Mouse (Mus musculus): ENCODE data around the gene Ptgfrn. TPM values are rescaled to one million over a fixed set of nuclear protein-coding genes. Genes with fewer than 3 reads are reported as not detected.

Ptgfrn gene
- total and polyA plus RNA-seq, 3 experiments: not detected

DNA sequence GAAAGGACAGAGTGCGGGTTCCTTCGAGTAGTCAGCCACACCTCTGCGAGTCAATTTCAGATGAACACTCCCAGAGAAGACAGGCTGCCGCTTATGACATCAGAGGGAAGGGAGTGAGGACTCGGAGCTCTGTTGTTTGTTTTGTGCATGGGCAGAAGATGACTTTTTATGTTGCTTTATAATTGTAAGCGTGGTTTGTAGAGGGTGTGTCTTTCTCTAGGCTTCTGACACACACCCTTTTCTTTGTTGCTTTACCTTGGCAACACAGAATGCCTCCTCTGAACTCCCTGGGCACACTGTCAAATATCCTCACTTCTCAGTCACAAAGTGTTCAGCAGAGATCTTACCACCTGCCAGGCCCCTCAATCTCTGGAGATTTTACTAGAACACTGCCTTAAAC lies 43.9 kb downstream of the Ptgfrn start:
- Histone ChIP-seq H3K4me3 (replicated peaks in 1 of 3; ENCODE audit: low read depth in 2 of 3, low read length in 2 of 3, poor library complexity in 1 of 3) (no peak overlapping the region), H3K79me2 (replicated peaks; ENCODE audit: control insufficient read depth, extremely low read depth, insufficient read depth, poor library complexity, severe bottlenecking) (no peaks in the 10 kb centered on the region), H3K4me2 (ENCODE audit: insufficient read depth, low read depth, poor library complexity, severe bottlenecking) (no peak overlapping the region), H3K27me3 (replicated peaks) (no peaks in the 10 kb centered on the region), H3K9me3 (replicated peaks; ENCODE audit: low read length) (no peaks in the 10 kb centered on the region), H3K9ac (ENCODE audit: insufficient read depth, low read depth) (no peak overlapping the region), H3K27ac (ENCODE audit: insufficient read depth, low read depth) (no peak overlapping the region), H3K36me3 (replicated peaks in 1 of 2; ENCODE audit: control insufficient read depth in 1 of 2, insufficient read depth in 1 of 2, low read length in 1 of 2) (no peaks in the 10 kb centered on the region), H3K4me1 (ENCODE audit: control insufficient read depth in 1 of 2, insufficient read depth in 2 of 2) (peaks cover 0 to 6% of the 10 kb centered on the region in 2 experiments; a peak in 1 of 4 replicates)
- no peak for DNase-seq (ENCODE audit: extremely low read depth)
- in situ Hi-C loops (cut with MboI; ENCODE audit: low pct_ligation_motif_present, low pct_unique_long_range_greater_than_20kb, low sequenced_read_pairs) (no loop called here), dilution Hi-C loops (cut with MboI; ENCODE audit: extremely low pct_ligation_motif_present, extremely low pct_unique_long_range_greater_than_20kb, low sequenced_read_pairs) (no loop called here)
- TF ChIP-seq MAX (IDR thresholded peaks at IDR 0.05; ENCODE audit: low read length) (no peak), IRF4 (IDR thresholded peaks at IDR 0.05; ENCODE audit: low read depth, low read length) (no peak), EP300 (IDR thresholded peaks at IDR 0.05; ENCODE audit: low read length) (no peak), KAT2A (IDR thresholded peaks at IDR 0.05; ENCODE audit: insufficient replicate concordance, low read length) (no peak), NELFE (IDR thresholded peaks at IDR 0.05; ENCODE audit: low read depth, low read length) (no peak), SIN3A (IDR thresholded peaks at IDR 0.05; ENCODE audit: low read length) (no peak), ELF1 (IDR thresholded peaks at IDR 0.05; ENCODE audit: low read depth, low read length) (no peak), ZC3H11A (IDR thresholded peaks at IDR 0.05; ENCODE audit: low read depth, low read length) (no peak), NRF1 (IDR thresholded peaks at IDR 0.05; ENCODE audit: low read depth, low read length) (no peak), CTCF (conservative IDR thresholded peaks at IDR 0.05 in 1 of 2, IDR thresholded peaks at IDR 0.05 in 1 of 2; ENCODE audit: low read depth in 2 of 2, low read length in 2 of 2) (no peak), ZMIZ1 (IDR thresholded peaks at IDR 0.05; ENCODE audit: low read depth, low read length) (no peak), RAD21 (IDR thresholded peaks at IDR 0.05; ENCODE audit: low read depth, low read length) (no peak)

DNA sequence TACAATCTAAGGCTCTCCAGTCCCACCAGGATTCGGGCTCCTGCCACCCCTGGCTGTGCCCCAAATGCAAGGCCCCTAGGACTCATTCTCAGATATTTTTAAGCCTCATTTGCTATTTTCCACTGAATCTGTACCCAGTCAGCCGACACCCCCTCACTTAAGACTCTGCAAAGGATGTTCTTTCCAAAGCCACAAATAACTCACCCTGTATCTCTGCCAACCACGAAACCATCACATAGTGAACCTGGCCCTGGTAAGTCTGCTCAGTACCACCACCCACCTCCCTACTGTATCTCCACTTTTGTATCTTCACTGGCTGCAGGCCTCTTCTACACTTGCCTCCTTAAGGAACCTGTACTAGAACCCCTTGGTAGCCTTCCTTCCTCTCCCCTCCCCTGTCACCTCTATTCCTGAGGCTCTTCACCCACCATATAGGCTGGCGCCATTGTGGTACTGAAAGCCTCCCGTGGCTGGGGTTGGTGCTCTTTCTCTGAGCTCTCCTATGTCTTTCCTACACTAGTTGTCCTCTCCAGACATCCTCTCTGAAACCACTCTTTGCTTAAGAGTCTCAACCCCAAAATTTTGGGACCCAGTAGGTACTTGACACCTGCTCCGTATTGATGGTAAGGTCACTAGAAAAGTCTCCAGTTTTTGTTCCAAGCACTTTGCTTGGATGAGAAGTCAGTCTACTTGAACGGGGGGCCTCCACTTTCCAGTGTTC lies 48.1 kb downstream of the Ptgfrn start:
- Histone ChIP-seq H3K27ac (ENCODE audit: insufficient read depth, low read depth) (no peak overlapping the region), H3K4me2 (ENCODE audit: insufficient read depth, low read depth, poor library complexity, severe bottlenecking) (no peak overlapping the region), H3K27me3 (replicated peaks) (no peaks in the 10 kb centered on the region), H3K9ac (ENCODE audit: insufficient read depth, low read depth) (no peak overlapping the region), H3K36me3 (replicated peaks in 1 of 2; ENCODE audit: control insufficient read depth in 1 of 2, insufficient read depth in 1 of 2, low read length in 1 of 2) (no peaks in the 10 kb centered on the region), H3K4me3 (replicated peaks in 1 of 3; ENCODE audit: low read depth in 2 of 3, low read length in 2 of 3, poor library complexity in 1 of 3) (no peak overlapping the region), H3K4me1 (ENCODE audit: control insufficient read depth in 1 of 2, insufficient read depth in 2 of 2) (peaks cover 0 to 6% of the 10 kb centered on the region in 2 experiments; a peak in 1 of 4 replicates), H3K9me3 (replicated peaks; ENCODE audit: low read length) (no peaks in the 10 kb centered on the region), H3K79me2 (replicated peaks; ENCODE audit: control insufficient read depth, extremely low read depth, insufficient read depth, poor library complexity, severe bottlenecking) (no peaks in the 10 kb centered on the region)
- in situ Hi-C loops (cut with MboI; ENCODE audit: low pct_ligation_motif_present, low pct_unique_long_range_greater_than_20kb, low sequenced_read_pairs): no loop called here
- dilution Hi-C loops (cut with MboI; ENCODE audit: extremely low pct_ligation_motif_present, extremely low pct_unique_long_range_greater_than_20kb, low sequenced_read_pairs): no loop called here
- TF ChIP-seq ZMIZ1 (IDR thresholded peaks at IDR 0.05; ENCODE audit: low read depth, low read length): no peak
- no peak for TF ChIP-seq ZKSCAN1 (IDR thresholded peaks at IDR 0.05; ENCODE audit: borderline replicate concordance, low read depth, low read length)
- TF ChIP-seq E2F4 (IDR thresholded peaks at IDR 0.05; ENCODE audit: insufficient replicate concordance, low read depth, low read length): no peak
- TF ChIP-seq MEF2A (IDR thresholded peaks at IDR 0.05; ENCODE audit: borderline replicate concordance, low read depth, low read length): no peak
- DNase-seq (ENCODE audit: extremely low read depth): no peak
